Mouse (Mus musculus) liver, embryonic 16.5 days (tissue): ENCODE results near the gene Mdga2. TPM values are rescaled to one million over a fixed set of nuclear protein-coding genes. Genes with fewer than 3 reads are reported as not detected.

Experiments used
- ATAC-seq: fragments of 200-750 bp; cut with Nextera tagmentation; 2 replicates; pipeline ENCODE4 v1.8.0; 2017; ENCODE audit warnings: low read depth, mild to moderate bottlenecking, moderate number of reproducible peaks, moderate library complexity
- H3K27ac ChIP-seq: fragments of 300-500 bp; sonication (generic); 2 replicates; pipeline ENCODE4 v1.5.1; 2014; ENCODE audit warnings: mild to moderate bottlenecking, low read length
- H3K27me3 ChIP-seq: fragments of 300-500 bp; sonication (generic); 2 replicates; pipeline ENCODE4 v1.6.1; 2014; ENCODE audit warnings: low read depth, low read length, mixed read lengths; ENCODE audit not compliant: control insufficient read depth, insufficient read depth
- H3K36me3 ChIP-seq: fragments of 300-500 bp; sonication (generic); 2 replicates; pipeline ENCODE4 v1.6.1; 2014; ENCODE audit warnings: mild to moderate bottlenecking; ENCODE audit not compliant: control insufficient read depth, insufficient read depth
- H3K4me1 ChIP-seq: fragments of 300-500 bp; sonication (generic); 2 replicates; pipeline ENCODE4 v1.6.1; 2014; ENCODE audit warnings: low read depth, low read length, mixed read lengths; ENCODE audit not compliant: control insufficient read depth
- H3K4me2 ChIP-seq: fragments of 300-500 bp; sonication (generic); 2 replicates; pipeline ENCODE4 v1.6.1; 2014; ENCODE audit warnings: low read depth, low read length, mixed read lengths
- H3K4me3 ChIP-seq: fragments of 300-500 bp; sonication (generic); 2 replicates; pipeline ENCODE4 v1.5.1; 2014; ENCODE audit warnings: low read depth, mild to moderate bottlenecking, low read length
- H3K9ac ChIP-seq: fragments of 300-500 bp; sonication (generic); 2 replicates; pipeline ENCODE4 v1.6.1; 2014; ENCODE audit warnings: low read depth, low read length
- H3K9me3 ChIP-seq: fragments of 300-500 bp; sonication (generic); replicated peaks from 2 replicates; pipeline ENCODE4 v1.6.1; 2016; ENCODE audit warnings: low read length; ENCODE audit not compliant: control insufficient read depth
- WGBS: fragments of 180-500 bp; shearing (Covaris S2); extraction: QIAGEN DNeasy Blood & Tissue Kit; methylation state at CpG from one replicate; pipeline ENCODE4 v1.1.7; 2014; ENCODE audit not compliant: insufficient replicate concordance; 5-methylcytosine and 5-hydroxymethylcytosine counted together
- polyA plus RNA-seq: library from polyadenylated mRNA; unstranded; fragments of >200 nt; fragmentation: Nextera tagmentation; extraction: Ambion mirVana; gene quantifications from 2 replicates; pipeline ENCODE4 v1.2.1, GENCODE M21; 2015

The Mdga2 gene
- polyA plus RNA-seq, 1 experiment from 2014 or later, result not detected

DNA sequence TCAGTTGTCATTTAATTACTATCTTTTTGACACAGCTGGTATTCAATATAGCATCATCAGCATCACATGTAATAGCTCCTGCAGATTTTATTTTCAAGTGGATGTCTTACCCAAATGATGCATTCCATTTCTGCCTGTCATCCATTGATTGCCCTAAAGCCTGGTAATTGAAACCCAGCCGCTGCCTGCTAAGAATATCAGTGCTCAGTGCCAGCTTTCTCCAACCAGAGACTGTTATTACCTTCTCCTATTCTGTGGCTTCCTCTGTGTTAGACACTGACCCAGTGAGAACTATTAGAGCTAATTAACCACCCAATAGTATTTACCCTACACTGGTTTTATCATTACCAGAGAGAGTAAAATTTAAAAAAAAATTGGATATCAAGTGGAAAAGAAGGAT lies 333.7 kb downstream of the Mdga2 start:
- H3K27me3 ChIP-seq, result no peaks in the 10 kb centered on the region
- H3K27ac ChIP-seq, result no peak overlapping the region
- no peaks in the 10 kb centered on the region for H3K4me1 ChIP-seq
- ATAC-seq, result no peak
- WGBS, result 71% methylated on average over 1 of the region's 1 CpGs
- no peak overlapping the region for H3K4me2 ChIP-seq
- no peaks in the 10 kb centered on the region for H3K36me3 ChIP-seq
- H3K4me3 ChIP-seq, result no peak overlapping the region
- no peak overlapping the region for H3K9ac ChIP-seq
- no peaks in the 10 kb centered on the region for H3K9me3 ChIP-seq

DNA sequence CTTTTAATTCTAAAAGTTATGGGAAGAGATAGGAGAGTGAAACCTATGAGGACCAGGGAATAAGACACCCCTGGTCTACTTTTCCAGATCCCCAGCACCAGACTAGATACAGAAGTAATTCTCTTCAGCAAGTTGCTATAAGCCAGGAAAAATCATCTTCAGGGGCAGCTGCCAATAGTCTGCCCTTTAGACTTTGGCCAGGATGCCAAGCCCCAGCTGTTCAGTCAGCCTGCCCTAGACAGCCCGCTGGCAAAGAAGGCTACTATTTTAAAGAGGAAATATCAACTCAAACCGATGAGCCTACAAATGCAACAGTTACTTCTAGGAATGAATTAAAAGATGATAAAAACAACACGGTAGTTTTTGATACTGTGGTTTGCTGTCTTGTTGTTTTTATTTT lies 356.1 kb downstream of the Mdga2 start:
- no peak overlapping the region for H3K4me2 ChIP-seq
- H3K36me3 ChIP-seq, result no peaks in the 10 kb centered on the region
- ATAC-seq, result no peak
- H3K9me3 ChIP-seq, result no peaks in the 10 kb centered on the region
- no peaks in the 10 kb centered on the region for H3K4me1 ChIP-seq
- 58% methylated on average over 3 of the region's 3 CpGs for WGBS
- no peak overlapping the region for H3K9ac ChIP-seq
- no peak overlapping the region for H3K4me3 ChIP-seq
- no peaks in the 10 kb centered on the region for H3K27me3 ChIP-seq
- H3K27ac ChIP-seq, result no peak overlapping the region

DNA sequence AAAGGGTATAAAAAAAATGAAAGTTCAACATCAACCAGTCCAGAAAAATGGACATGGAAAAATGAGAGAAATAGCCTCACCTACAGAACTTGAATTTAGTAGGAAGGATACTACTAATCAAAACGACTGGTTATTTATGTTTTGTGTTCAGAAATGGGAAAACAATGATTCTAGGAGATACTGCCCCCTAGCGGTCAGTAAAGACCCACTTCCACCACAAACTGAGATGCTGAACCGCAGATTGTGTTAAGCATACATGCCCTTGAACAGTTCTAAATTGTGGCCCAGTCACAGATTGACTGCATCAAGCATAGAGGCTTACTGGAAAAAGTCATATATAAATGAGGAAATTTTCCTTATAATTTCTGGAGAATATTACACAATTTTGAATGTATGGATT lies 369.2 kb downstream of the Mdga2 start:
- ATAC-seq, result no peak
- no peak overlapping the region for H3K9ac ChIP-seq
- 13% methylated on average over 3 of the region's 3 CpGs for WGBS
- no peak overlapping the region for H3K27ac ChIP-seq
- H3K4me2 ChIP-seq, result no peak overlapping the region
- H3K9me3 ChIP-seq, result no peaks in the 10 kb centered on the region
- no peaks in the 10 kb centered on the region for H3K27me3 ChIP-seq
- H3K36me3 ChIP-seq, result no peaks in the 10 kb centered on the region
- H3K4me1 ChIP-seq, result no peaks in the 10 kb centered on the region
- no peak overlapping the region for H3K4me3 ChIP-seq

DNA sequence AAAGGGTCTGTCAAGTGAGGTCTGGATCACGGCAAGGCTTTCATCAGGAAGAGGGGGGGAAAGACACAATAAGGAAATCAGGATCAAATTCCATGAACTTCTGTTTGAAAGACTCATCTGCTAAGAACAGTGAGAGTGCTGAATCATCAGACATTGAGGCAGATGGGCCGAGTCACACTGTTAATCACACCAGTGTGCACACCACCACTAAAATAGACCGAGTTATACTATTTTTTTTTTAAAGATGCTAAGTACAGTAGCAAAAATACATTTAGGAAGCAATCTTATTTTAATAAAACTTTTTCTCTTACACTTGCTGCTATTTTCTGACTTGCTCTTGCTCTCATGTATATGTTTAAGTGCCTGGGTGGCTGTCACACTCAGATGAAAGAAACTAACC lies 382.0 kb downstream of the Mdga2 start:
- Histone ChIP-seq H3K4me1 (no peaks in the 10 kb centered on the region), H3K4me2 (no peak overlapping the region), H3K9me3 (no peaks in the 10 kb centered on the region), H3K27me3 (no peaks in the 10 kb centered on the region), H3K36me3 (no peaks in the 10 kb centered on the region), H3K27ac (no peak overlapping the region), H3K9ac (no peak overlapping the region), H3K4me3 (no peak overlapping the region)
- no peak for ATAC-seq
- 48% methylated on average over 3 of the region's 3 CpGs for WGBS

DNA sequence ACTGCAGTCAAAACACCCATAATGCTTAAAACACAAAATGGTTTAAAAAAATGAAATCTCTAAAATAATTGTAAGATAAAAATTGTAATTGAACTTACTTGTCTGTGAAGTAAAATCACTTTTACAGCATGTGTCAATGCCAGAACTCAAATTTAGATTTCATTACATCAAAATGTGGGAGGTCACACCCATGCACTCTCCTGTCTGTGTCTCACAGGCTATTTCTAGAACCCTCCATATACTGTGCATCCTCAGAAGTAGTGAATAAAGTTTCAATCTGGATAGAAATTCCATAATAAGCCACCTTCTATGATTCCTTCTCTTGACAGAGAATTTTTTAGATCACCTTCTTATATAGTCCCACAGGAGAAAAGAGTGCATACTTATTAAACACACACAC lies 466.7 kb downstream of the Mdga2 start:
- Histone ChIP-seq H3K27me3 (no peaks in the 10 kb centered on the region), H3K9ac (no peak overlapping the region), H3K36me3 (no peaks in the 10 kb centered on the region), H3K9me3 (no peaks in the 10 kb centered on the region), H3K4me2 (no peak overlapping the region), H3K4me3 (no peak overlapping the region), H3K27ac (no peak overlapping the region), H3K4me1 (no peaks in the 10 kb centered on the region)
- ATAC-seq, result no peak

DNA sequence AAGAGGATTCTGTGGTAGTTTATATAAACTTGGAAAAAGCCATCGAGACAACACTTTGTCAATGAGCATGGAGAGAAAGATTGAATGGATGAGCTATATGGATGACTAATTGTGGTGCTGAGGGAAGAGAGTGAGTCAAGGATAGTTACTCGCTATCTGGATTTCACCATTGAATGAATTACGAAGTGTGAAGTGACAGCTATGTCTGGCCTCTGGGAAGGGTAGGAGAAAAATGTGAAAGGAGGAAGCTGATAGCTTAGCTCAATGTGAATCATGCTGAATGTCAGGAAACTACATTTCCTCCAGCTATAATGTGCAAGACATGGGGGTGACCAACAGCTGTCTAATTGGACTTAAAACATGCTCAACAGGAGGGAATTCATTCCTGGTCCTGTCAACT lies 487.8 kb downstream of the Mdga2 start:
- no peak overlapping the region for H3K27ac ChIP-seq
- H3K27me3 ChIP-seq, result no peaks in the 10 kb centered on the region
- H3K4me3 ChIP-seq, result no peak overlapping the region
- H3K9me3 ChIP-seq, result no peaks in the 10 kb centered on the region
- H3K36me3 ChIP-seq, result no peaks in the 10 kb centered on the region
- ATAC-seq, result no peak
- no peak overlapping the region for H3K4me2 ChIP-seq
- WGBS, result 34% methylated on average over 3 of the region's 3 CpGs
- no peaks in the 10 kb centered on the region for H3K4me1 ChIP-seq
- no peak overlapping the region for H3K9ac ChIP-seq

DNA sequence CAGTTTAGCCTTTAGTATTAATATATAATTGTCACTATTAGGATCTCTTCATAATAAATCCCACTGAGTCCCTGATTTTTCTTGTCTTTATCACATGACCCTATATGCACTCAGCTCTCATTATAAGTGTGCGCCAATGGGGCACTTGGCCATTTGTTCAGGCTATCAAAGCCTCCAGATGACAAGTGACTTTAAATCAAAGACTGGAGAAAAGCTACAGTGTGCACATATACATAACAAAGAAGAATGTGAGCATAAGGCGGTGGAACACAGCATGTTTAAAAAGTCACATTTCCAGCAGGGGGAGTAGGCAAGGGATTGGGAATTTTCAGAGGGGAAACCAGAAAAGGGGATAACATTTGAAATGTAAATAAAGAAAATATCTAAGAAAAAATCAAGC lies 497.9 kb downstream of the Mdga2 start:
- WGBS, result 64% methylated on average over 2 of the region's 2 CpGs
- Histone ChIP-seq H3K9ac (no peak overlapping the region), H3K9me3 (no peaks in the 10 kb centered on the region), H3K27ac (no peak overlapping the region), H3K27me3 (no peaks in the 10 kb centered on the region), H3K4me3 (no peak overlapping the region), H3K4me2 (no peak overlapping the region), H3K4me1 (no peaks in the 10 kb centered on the region), H3K36me3 (no peaks in the 10 kb centered on the region)
- no peak for ATAC-seq

DNA sequence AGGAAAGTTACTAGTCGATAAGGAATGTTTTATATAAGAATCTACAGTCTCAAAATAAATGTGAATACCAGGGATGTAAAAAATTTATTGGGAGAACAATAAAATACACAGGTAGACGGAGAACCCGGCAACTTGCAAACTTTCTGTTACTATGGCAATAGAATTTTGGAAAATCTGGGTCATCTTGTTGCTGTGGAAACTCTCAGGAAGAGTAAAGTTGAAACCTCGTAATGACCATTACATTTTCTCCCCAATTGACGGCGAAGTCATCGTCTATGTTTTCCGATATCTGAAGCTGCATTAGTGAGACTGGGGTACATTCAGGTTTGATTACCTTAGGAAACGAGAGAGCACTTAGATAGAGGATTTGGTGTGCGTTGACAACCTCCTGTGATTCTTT lies 514.0 kb downstream of the Mdga2 start:
- ATAC-seq, result no peak
- no peaks in the 10 kb centered on the region for H3K4me1 ChIP-seq
- no peaks in the 10 kb centered on the region for H3K9me3 ChIP-seq
- H3K27ac ChIP-seq, result no peak overlapping the region
- H3K27me3 ChIP-seq, result no peaks in the 10 kb centered on the region
- no peak overlapping the region for H3K4me3 ChIP-seq
- no peak overlapping the region for H3K4me2 ChIP-seq
- no peak overlapping the region for H3K9ac ChIP-seq
- no peaks in the 10 kb centered on the region for H3K36me3 ChIP-seq
- WGBS, result 69% methylated on average over 10 of the region's 10 CpGs

DNA sequence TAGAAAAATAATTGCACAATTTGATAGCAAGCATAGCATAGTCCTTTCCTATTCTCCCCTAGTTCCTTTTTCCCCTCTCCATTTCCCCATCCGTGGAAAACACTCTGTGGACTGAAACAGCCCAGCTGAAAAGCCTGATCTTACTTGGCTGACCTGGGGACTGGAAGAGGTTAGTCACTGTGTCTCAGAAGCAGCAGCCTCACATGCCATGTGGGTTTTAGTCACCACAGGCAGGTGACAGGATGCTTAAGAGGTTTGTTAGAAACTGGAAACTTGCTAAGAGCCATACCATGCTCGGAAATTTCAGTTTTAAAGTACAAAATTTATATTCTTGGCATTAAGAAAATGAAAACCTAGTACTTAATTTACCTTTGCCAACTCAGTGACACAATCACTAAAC lies 514.9 kb downstream of the Mdga2 start:
- no peak overlapping the region for H3K4me2 ChIP-seq
- H3K27me3 ChIP-seq, result no peaks in the 10 kb centered on the region
- H3K36me3 ChIP-seq, result no peaks in the 10 kb centered on the region
- no peak overlapping the region for H3K27ac ChIP-seq
- H3K9me3 ChIP-seq, result no peaks in the 10 kb centered on the region
- 8% methylated on average over 2 of the region's 2 CpGs for WGBS
- ATAC-seq, result no peak
- no peak overlapping the region for H3K9ac ChIP-seq
- no peaks in the 10 kb centered on the region for H3K4me1 ChIP-seq
- H3K4me3 ChIP-seq, result no peak overlapping the region

DNA sequence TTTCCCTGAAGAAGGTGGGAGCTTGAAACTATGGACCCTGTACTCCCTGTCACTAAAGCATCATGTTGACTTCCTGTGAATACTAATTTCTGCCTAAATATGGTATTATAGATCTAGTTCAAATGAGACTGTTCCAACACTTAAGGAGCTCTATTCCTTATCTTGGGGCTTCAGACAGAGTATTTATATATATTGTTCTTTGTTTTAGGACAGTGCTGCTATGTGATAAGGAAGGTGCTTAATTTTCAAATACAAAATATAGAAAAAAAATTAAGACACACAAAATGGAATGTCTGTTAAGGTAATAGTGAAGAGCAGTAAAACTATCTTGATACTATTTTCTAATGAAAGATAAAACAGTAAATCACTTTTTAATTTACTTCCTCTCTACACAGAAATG lies 517.3 kb downstream of the Mdga2 start:
- no peaks in the 10 kb centered on the region for H3K4me1 ChIP-seq
- H3K4me2 ChIP-seq, result no peak overlapping the region
- no peaks in the 10 kb centered on the region for H3K9me3 ChIP-seq
- H3K27ac ChIP-seq, result no peak overlapping the region
- H3K36me3 ChIP-seq, result no peaks in the 10 kb centered on the region
- H3K9ac ChIP-seq, result no peak overlapping the region
- no peak overlapping the region for H3K4me3 ChIP-seq
- ATAC-seq, result no peak
- no peaks in the 10 kb centered on the region for H3K27me3 ChIP-seq
